Mouse (Mus musculus): ENCODE measurements around the gene Syk.
A peak's percentile ranks its signal among the peaks of the same experiment; 100 is the strongest.

Gene Syk

GRCm38 (mm10) chr13:52654081-52654829 is 71.3 kb downstream of the Syk start:
- no peak for DNase-seq

DNA sequence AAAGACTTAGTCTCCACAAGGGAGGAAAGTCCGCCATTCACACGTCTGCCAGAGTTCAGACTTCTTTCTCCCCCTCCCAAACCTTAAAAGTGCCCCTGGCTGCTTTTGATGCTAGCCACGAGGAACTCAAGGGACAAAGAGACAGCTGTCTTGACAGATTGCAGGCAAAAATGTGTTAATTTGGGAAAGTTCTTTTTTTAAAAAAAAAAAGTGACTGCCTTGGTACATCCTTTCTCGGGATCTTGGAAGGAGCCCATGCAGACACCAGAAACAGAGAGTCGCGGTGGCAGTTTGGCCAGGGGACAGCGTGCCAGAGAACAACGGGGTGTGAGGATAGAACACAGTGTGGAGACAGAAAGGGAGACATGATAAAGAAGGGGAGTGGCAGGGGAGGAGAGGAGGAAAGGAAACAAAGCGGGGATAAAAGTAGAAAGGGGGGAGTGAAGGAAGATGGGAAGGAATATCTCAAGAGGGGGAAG is 71.9 kb downstream of the Syk start:
- DNase-seq: no peak

DNA sequence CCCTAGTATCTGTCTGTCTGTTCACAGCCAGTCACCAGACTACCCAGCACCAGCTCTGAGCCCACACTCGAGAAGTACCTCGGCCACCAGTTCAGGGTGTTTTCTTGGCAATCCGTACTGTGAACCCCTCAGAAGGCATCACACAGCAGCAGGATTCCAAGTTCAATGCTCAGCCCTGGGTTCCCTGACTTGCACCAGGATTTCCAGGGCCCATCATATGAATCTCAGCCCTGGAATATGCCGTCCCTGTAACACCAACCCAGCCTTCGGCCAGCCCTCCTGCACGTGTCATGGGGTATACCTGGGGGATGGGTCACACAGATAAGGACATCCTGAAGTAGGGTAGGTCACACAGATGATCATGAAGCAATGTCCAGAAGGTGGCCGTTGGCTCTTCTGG is 75.0 kb downstream of the Syk start:
- no peak for DNase-seq

DNA sequence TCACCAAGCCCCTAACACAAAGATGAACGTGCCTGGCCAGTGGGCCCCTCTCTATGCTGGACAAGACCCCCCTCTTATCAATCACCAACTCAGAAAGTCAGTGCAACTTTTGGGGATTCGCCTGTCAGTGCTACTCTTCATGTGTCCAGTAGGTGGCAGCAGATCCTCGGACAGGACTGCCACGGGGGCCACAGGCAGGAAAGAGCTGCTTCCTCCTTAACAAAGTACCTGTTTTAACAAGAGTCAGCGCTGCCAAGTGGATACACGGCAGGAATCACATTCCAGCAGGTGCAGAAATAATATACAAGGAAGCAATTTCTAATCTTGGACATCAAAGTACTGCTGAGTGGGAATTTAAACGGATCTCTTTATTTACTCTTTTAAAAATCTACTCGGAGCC is 75.5 kb downstream of the Syk start:
- DNase-seq: peak; percentile 68

GRCm38 (mm10) chr13:52659171-52659665 is 76.2 kb downstream of the Syk start:
- DNase-seq: no peak

GRCm38 (mm10) chr13:52669889-52670288 is 86.9 kb downstream of the Syk start:
- DNase-seq: no peak

- no peak for DNase-seq
Observed at GRCm38 (mm10) chr13:52673272-52673671, 90.3 kb downstream of the Syk start.

- no peak for DNase-seq
Observed at GRCm38 (mm10) chr13:52673856-52674255, 90.9 kb downstream of the Syk start.

DNA sequence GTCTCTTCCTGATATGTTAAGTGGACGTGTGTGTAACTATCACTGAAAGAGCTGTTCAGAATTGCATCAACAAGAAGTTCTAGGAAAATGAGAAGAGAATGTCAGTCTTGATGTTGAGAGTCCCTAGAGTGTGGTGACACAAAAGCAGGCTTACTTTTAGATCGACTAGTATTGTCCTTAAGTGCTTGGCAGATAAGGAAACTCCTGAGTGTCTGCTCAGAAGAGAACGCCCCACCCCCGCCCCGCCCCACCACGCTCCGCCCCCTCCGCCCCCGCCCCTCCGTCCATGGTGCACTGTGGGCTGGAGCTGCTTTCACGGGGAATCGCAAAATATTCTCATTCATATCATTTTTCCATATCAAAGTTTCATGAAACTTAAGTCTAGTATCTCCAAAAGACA is 91.9 kb downstream of the Syk start:
- no peak for DNase-seq

- peak; percentile 27 for DNase-seq
Observed at GRCm38 (mm10) chr13:52675526-52676294, 92.7 kb downstream of the Syk start.

DNA sequence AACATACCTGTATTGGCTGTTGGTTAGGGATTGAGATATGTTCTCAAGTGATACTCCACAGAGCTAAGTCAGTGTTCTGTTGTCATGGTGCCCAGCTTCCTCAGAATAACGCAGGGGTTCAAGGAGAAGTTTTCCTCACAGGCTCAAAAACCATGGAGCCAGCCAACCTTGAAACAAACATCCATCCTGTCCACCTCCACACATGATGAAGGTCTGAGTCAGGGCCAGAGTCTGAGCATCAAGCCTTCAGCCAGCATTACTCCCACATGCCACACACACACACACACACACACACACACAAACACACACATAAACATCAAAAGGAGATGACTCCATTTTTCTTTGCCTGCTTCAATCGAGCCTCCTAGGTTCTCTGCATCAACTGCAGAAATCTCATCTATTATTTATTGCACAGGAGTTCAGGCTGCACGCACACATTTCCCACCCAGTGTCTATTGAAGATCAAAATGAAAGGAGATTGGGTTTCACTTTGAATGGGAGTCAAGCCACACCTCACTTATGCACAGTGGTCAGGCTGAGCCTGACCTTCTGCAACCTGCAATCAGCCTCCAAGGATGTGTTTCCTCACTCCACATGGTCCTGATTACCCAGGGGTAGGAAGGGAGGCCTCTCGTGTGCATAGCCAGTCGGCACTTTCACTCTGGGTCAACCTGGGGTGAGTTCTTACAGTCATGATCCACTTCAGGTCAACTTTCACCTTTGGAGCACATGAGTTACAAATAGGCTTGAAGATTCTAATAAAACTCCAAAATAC is 93.9 kb downstream of the Syk start:
- DNase-seq: no peak

GRCm38 (mm10) chr13:52679906-52680305 is 96.9 kb downstream of the Syk start:
- DNase-seq: no peak

GRCm38 (mm10) chr13:52682107-52682506 is 99.1 kb downstream of the Syk start:
- DNase-seq: no peak

- DNase-seq: no peak
Observed at GRCm38 (mm10) chr13:52690425-52690824, 107.5 kb downstream of the Syk start.

DNA sequence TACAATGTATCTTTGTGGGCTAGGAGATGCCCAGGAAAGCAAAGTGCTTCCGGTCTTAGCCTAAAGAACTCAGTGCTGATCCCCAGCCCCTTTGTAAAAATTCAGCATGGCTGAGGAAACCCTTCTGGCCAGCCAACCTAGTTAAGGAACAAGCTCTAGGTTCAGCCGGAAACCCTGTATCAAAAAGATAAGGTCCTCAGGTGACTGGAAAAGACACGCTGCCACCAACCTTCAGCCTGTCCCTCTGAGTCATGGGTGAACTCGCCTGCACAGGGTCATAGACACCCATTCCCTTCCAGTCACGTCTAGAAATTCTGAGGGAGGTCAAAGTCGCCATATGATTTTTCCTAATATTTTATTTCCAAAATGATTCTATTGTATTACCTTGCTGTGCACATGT is 109.3 kb downstream of the Syk start:
- DNase-seq: no peak

DNA sequence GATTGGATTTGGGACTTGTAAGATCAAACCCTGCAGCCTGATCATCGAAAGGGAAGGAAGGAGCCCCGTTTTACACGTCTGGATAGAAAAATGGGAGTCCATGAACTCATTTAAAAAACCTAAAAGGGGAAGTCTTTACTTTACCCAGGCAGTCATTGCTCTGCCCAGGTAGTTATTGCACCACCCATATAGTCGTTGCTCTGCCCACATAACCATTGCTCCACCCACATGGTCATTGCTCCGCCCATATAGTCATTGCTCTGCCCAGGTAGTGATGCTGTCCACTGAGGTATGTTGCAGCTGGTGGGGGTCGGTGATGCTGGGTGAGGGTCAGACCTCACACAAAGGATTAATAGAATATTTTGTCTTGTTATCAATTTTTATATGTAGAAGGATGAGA is 111.9 kb downstream of the Syk start:
- DNase-seq: no peak
